Mouse (Mus musculus): ENCODE results near the gene Defa37. TPM values are rescaled to one million over a fixed set of nuclear protein-coding genes. Genes with fewer than 3 reads are reported as not detected.
"Not testable (repeated sequence)": the region's sequence is repeated elsewhere in the genome, so short reads cannot be mapped to it uniquely, and the experiment has no call there.

Defa37 gene
- not detected in 2 replicates for polyA plus RNA-seq (2015; fragmentation: Nextera tagmentation; extraction: Ambion mirVana)

GRCm38 (mm10) chr8:21565086-21565485 lies at the start of gene Defa37:
TSS of gene Defa37 (plus strand) at chr8:21565386.
- not testable (repeated sequence) for H3K9ac ChIP-seq; H3K27ac ChIP-seq; H3K4me1 ChIP-seq; H3K4me3 ChIP-seq; H3K4me2 ChIP-seq; H3K9me3 ChIP-seq; H3K27me3 ChIP-seq (replicated peaks); ATAC-seq (replicated peaks); H3K36me3 ChIP-seq (replicated peaks)
- no CpG with 5 or more reads among the region's 1 CpGs for WGBS

- WGBS = no CpG with 5 or more reads among the region's 2 CpGs
- H3K27me3 ChIP-seq (replicated peaks); H3K9ac ChIP-seq; H3K9me3 ChIP-seq; H3K4me3 ChIP-seq; H3K27ac ChIP-seq; H3K36me3 ChIP-seq (replicated peaks); H3K4me1 ChIP-seq; H3K4me2 ChIP-seq; ATAC-seq (replicated peaks): not testable (repeated sequence)
Observed at GRCm38 (mm10) chr8:21528732-21529131, 36.5 kb upstream of the Defa37 start, which contains the start of gene Defa32. TSS of gene Defa32 (plus strand) at chr8:21529032.

GRCm38 (mm10) chr8:21582706-21583105 lies 17.5 kb downstream of the Defa37 start, which contains the start of gene Defa28:
TSS of gene Defa28 (plus strand) at chr8:21583006.
- H3K27ac ChIP-seq; H3K4me1 ChIP-seq; H3K9me3 ChIP-seq; H3K27me3 ChIP-seq (replicated peaks); H3K4me2 ChIP-seq; H3K4me3 ChIP-seq; ATAC-seq (replicated peaks); H3K9ac ChIP-seq; H3K36me3 ChIP-seq (replicated peaks): not testable (repeated sequence)
- WGBS = no CpG with 5 or more reads among the region's 1 CpGs

- not testable (repeated sequence) for H3K9ac ChIP-seq; H3K36me3 ChIP-seq (replicated peaks); ATAC-seq (replicated peaks); H3K27ac ChIP-seq; H3K4me1 ChIP-seq; H3K27me3 ChIP-seq (replicated peaks); H3K4me3 ChIP-seq; H3K4me2 ChIP-seq; H3K9me3 ChIP-seq
- WGBS = no CpG with 5 or more reads among the region's 1 CpGs
Observed at GRCm38 (mm10) chr8:21594408-21594807, 29.2 kb downstream of the Defa37 start, which contains the start of gene Gm7861. TSS of gene Gm7861 (minus strand) at chr8:21594508.

Other genes with a start within 250 kb of the Defa37 start
- gene Defa27, start 249.8 kb upstream of the Defa37 start, polyA plus RNA-seq (2015; fragmentation: Nextera tagmentation; extraction: Ambion mirVana) = not detected in 2 replicates
- gene Defa29, start 238.4 kb upstream of the Defa37 start, polyA plus RNA-seq (2015; fragmentation: Nextera tagmentation; extraction: Ambion mirVana) = not detected in 2 replicates
- not detected in 2 replicates for gene Defa2, start 186.9 kb upstream of the Defa37 start, polyA plus RNA-seq (2015; fragmentation: Nextera tagmentation; extraction: Ambion mirVana)
- gene Defa33, start 173.6 kb upstream of the Defa37 start, polyA plus RNA-seq (2015; fragmentation: Nextera tagmentation; extraction: Ambion mirVana) = not detected in 2 replicates
- gene Defa36, start 138.0 kb upstream of the Defa37 start, polyA plus RNA-seq (2015; fragmentation: Nextera tagmentation; extraction: Ambion mirVana) = not detected in 2 replicates
- not detected in 2 replicates for gene Gm7849, start 108.8 kb upstream of the Defa37 start, polyA plus RNA-seq (2015; fragmentation: Nextera tagmentation; extraction: Ambion mirVana)
- not detected in 2 replicates for gene Defa20, start 56.1 kb upstream of the Defa37 start, polyA plus RNA-seq (2015; fragmentation: Nextera tagmentation; extraction: Ambion mirVana)
- not detected in 2 replicates for gene Defa32, start 36.4 kb upstream of the Defa37 start, polyA plus RNA-seq (2015; fragmentation: Nextera tagmentation; extraction: Ambion mirVana)
- gene Defa28, start 17.6 kb downstream of the Defa37 start, polyA plus RNA-seq (2015; fragmentation: Nextera tagmentation; extraction: Ambion mirVana) = not detected in 2 replicates
- not detected in 2 replicates for gene Gm7861, start 29.1 kb downstream of the Defa37 start, polyA plus RNA-seq (2015; fragmentation: Nextera tagmentation; extraction: Ambion mirVana)
- not detected in 2 replicates for gene Defa26, start 52.8 kb downstream of the Defa37 start, polyA plus RNA-seq (2015; fragmentation: Nextera tagmentation; extraction: Ambion mirVana)
- not detected in 2 replicates for gene Defa17, start 90.4 kb downstream of the Defa37 start, polyA plus RNA-seq (2015; fragmentation: Nextera tagmentation; extraction: Ambion mirVana)
- gene Defa34, start 100.4 kb downstream of the Defa37 start, polyA plus RNA-seq (2015; fragmentation: Nextera tagmentation; extraction: Ambion mirVana) = not detected in 2 replicates
- gene AY761184, start 138.3 kb downstream of the Defa37 start, polyA plus RNA-seq (2015; fragmentation: Nextera tagmentation; extraction: Ambion mirVana) = not detected in 2 replicates
- gene Defa24, start 169.1 kb downstream of the Defa37 start, polyA plus RNA-seq (2015; fragmentation: Nextera tagmentation; extraction: Ambion mirVana) = not detected in 2 replicates